Mouse (Mus musculus) urinary bladder, postnatal 14 days (tissue): ENCODE results near the gene Xpnpep2.

Experiments used
- DNase-seq: peaks from one replicate; pipeline ENCODE4 v3.0.0; 2021; ENCODE audit warnings: low spot score

Xpnpep2 gene

DNA sequence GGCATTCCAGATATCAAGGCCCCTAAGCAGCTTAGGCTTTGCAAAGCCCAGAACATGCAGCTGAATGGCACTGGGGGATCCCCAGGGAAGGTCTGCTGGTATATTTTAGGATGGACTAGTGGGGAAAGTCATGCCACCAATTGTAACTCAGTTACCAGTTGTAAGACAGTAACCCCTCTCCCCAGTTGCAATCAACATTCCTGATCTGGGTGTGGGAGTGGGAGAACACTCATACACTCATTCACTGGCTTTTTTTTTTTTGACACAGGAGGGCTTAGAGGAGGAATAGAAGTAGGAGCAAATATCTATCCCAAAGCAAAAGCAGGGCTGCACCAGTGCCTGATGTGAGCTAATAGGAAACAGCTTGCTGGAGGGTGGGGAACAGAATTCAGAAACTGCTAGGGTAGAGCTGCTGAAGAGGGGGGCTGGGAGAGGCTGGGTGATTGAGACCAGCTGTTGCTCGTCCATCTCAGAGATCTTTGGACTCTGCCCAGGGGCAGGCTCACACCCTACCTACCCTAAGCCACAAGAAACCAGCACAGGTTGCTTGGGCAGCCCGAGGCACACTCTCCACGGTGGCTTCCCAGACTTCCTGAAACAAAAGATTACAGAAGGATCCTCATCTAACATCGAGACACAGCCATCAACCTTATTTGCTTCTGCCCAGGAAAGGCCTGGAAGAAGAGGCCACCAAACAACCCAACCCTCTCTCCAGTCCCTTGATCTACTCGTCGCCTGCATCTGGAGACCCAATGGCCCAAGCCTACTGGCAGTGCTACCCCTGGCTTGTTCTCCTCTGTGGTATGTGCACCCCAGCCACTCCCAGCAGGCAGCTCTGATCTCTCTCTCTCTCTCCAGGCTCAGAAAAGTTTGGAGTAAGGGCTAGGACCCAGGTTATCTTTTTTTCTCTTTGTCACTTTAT, at the start of gene Xpnpep2:
Gene Xpnpep2 (plus strand): TSS at position 332 of the 922 bp plus-strand sequence.
- peak; percentile 5 for DNase-seq

DNA sequence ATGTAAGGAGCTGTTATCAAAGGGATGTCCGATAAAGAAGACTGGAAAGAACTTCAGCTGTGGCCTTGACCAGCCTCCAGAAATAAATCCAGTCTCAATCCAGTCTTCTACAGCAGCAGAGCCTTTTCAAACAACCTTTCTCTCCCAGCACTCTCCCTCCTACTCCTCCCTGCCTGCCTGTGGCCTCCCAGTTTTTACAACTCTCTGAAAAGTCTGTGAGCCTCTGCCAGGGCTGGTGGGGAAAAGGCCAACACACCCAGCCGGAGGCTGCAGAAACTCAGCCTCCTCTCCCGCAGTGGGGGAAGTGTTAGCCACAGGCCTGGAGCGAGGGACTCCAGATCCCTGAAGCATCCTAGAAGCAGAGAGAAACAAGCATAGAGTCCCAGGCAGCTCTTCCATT, 46.0 kb upstream of the Xpnpep2 start:
- DNase-seq, result peak; percentile 8

DNA sequence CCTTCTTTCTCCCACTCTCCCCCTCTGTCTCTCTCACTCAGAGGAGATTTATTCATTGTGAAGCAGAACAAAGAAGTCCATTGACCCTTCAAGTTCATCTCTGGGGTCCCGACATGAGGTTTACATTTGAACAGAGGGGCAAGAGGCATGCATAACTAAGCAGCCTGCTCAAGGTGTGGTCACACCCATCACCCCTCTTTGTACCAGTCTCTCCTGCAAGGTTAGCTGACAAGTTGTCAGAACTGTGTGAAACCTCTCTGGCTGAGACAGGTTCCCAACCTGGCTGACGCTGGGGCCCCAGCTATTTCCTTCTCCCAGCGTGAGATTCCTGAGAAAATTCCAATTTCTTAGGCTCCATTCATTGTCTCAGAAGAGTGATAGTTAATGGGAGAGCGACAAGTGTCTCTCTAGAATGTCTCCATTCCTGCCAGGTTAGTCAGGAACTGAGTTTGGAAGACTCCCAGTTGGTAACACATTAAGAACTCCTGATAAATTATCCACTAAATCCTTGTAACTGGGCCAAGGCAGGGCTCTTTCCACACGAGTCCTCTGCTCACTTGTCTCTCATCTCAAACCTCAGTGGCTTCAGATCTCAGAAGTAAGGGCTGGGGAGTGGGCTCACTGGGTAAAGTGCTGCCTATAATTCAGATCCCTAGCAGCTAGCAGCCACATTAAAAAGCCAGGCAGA, 44.2 kb upstream of the Xpnpep2 start:
- DNase-seq, result no peak

DNA sequence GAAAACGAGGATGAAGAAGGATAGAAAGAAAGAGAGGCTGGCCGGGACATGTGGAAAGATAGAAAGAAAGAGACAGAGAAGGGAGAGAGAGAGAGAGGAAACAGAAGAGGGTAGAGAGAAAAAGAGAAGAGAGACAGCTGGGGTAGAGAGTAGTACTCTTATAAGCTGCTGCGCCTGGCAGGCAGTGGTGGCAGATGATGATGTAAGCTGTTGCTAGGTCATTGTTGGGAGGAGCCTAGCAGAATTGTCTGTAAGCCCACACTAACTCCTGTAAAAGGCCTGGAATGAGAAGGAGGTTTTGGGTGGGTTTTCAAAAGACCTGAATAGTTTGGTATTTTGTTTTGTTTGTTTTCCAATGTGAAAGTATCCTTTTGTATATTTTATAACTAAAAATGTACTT, 41.6 kb upstream of the Xpnpep2 start:
- DNase-seq, result no peak

DNA sequence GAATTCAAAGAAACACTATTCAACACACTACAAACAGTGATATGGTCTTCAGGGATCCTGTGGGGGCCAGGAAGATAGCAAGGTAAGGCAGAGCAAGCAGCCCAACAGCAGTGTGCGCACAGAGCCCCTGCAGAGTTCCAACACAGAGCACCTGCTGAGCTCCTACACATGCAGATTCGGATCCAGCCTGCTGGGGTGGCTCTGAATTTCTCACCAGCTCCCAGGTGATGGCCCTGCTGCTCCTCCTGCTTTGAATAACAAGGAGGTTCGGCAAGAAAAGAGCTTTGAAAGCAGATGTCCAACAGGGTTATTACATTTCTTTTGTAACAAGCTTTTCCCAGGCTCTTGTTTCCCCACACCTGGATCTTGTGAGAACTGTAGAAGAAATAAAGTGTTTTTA, 36.6 kb upstream of the Xpnpep2 start:
- no peak for DNase-seq

DNA sequence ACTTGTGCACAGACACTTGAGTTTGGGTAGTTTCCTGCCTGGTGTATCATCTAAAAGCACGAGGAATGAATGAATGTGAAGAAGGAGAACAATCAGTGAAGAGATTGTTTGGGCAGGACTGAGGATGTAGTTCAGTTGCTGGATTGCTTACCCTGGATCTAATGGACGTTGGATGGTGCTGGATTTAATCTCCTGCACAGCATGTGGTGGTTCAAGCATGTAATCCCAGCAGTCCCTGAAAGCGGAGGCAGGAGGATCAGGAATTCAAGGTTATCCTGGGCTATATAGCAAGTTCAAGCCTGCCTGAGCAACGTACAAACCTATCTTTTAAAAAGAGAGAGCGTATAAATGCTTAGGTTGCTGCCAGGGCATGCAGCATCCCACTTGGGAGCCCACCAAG, 36.1 kb upstream of the Xpnpep2 start:
- DNase-seq, result no peak

DNA sequence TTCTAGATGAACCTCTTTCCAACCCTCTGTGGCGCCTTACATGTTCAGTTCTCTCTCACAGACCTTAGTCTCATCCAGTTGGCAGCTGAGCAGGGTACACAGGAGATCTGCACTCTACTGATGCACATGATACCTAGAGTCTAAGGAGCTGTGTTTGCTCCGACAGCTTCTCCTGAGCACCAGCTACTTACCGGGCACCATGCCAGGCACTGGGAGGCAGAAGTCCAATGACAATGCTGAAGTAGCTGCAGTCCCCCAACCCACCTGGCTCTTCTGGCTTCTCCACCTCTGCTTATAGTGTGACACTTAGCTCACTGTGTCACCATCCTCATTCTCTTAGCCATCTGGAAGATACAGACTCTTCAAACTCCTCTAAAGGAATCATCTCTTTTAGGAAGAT, 33.8 kb upstream of the Xpnpep2 start:
- DNase-seq, result no peak

DNA sequence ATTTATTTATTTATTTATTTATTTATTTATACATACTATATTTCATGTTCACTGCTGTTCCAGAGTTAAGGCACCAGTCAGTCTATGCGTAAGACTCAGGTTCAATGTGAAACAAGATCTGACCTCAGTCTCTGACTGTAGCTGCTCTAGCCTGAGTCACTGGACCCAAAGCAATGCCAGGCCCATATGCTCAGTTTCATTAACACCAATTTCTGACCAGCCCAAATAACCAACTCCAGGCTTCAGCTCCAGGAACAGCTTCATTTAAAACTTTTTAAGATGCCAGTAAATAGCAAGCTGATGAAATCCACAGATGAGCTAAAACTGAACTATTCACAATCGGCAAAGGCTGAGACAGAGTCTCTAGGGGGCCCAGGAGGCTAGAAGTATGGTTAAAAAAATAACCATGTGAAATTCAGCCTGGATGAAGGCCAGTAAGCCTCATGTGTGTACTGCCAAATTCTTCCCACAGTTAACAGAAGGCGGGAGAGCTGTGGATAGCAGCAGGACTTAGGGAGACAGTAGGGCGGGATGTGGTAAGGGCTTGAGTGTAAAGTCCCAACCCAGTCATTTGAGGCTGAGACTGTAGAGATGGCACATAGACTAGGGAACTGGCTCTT, 31.6 kb upstream of the Xpnpep2 start:
- DNase-seq, result no peak

DNA sequence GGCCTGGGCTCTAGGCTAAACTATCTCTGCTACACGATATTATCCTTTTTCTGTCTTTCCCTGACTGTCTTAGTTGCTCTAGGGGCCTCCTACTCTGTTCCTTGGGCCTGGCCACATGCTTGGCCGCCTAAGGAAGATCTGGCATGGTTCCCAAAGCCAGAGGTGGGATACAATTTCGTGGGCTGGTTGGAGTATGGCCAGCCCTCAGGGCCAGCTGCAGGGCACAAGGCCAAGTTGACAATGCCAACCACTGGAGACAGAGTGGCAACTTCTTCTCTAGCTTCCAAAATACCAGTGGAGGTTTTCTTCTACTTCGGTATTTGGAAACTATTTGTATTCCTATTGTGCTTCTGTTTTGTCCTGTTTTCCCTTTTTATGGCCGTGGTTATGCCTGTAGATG, 26.2 kb upstream of the Xpnpep2 start:
- DNase-seq, result no peak

DNA sequence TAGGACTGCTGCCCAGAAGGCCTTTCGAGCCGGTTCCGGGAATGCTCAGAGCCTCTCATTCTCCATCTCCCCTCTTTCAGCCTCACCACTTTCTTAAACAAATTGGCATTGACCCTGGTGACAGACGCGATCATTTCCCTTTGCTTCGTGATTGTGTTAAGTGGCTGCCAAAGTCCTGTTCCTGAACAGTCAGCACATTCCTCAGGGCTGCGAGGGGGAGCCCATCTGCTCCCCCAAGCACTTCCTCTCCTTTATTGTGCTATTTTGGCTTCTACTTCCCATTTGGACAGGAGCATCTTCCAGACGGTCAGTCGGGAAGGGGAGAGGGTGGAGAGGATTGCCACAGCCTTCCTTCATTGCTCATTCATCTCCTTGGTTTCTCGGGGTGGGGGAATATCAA, 16.4 kb upstream of the Xpnpep2 start:
- DNase-seq, result no peak

DNA sequence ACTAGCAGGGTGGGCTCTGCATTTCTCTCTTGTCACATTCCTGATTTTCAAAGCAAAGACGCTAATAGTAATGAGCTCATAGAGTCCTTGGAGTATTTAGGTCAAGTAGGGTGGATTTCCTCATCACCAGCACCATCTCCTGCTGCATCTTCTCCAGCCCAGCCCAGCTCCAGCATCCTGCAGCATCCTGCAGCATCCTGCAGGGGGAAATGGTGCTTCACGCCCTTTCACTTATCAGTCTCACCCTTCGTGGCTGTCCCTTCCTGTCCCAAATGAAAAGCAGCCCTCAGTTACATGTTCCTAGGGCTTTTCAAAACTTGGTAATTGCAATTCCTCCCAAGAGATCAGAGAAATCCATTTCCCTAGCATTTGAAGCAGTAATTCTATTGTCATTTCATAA, 15.0 kb upstream of the Xpnpep2 start:
- no peak for DNase-seq

DNA sequence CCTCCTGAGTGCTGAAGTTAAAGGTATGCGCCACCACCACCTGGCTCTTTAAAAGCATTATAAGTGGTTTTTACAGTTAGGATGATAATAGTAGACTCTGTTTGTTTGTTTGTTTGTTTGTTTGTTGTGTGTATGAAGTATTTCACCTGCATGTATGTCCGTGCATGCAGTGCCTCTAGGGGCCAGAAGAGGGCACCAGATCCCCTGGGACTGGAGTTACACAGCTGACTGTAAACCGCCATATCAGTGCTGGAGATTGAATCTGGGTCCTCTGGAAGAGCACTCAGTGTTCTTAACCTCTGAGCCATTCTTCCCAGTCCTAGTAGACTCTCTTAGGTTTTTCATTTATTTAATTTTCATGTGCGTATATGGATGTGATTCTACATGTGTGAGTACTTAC, 13.9 kb upstream of the Xpnpep2 start:
- DNase-seq, result peak; percentile 8

DNA sequence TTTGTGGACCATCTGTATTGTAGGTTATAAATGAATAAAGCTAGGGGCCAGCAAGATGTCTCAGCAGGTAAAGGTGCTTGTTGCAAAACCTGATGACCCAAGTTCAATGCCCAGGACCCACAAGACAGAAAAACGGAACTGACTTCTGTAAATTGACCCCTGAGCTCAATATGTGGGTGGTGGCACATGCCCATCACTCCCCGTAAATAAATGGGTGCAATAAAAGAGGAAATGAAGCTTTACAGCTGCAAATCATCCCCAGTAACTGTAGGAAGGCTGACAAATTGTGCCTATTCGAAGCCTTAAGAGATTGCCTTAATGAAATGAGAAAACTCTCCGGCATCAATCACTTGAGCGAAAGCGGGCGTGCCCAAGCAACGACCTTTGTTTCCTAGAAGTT, 11.9 kb upstream of the Xpnpep2 start:
- DNase-seq, result no peak

DNA sequence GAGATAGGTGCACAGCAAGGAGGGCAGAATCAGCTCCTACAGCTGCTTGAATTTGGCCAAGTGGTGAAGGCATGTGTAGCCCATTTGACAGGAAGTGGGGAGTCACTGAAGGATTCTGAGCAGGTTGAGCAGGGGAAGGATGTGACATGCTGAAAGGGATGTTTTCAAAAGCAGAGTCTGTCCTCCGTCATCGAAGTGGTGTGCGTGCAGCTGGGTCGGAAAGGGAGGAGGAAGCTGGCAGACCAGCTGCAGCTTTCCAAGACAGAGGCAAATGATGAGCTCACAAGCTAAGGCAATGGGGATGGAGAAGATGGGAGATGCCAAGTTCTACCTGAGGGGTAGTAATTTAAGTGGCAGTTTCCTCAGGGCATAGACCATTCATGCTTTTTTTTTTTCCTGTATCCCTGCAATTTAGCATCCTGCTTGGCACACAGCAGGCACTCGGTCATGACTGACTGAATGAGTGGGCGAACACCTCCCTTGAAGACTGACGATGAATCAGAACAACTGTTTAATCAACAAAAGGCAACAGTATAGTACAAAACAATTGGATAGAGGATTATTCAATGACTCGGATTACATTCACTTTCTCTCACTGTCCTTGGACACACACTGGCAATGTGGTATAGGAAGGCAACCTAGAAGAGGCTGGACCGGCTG, 9.9 kb upstream of the Xpnpep2 start:
- DNase-seq, result no peak

DNA sequence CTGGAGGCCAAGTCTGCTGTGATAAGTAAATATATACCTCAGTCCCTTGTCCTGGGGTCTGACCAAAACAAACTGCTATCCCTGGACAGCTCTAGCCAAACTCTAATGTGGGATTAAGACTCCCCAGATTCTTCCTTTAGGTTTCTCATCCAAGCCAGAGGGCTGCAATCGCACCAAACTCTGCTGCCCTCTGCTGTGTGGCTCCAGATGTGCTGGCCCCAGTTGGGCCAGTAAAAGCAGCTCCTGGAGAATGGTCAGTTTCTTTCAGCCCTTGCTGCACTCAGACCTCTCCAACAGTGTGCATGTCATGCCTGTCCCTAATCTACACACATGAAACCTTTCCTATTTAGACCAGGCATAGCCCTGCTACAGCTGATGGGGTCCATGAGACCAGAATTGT, 8.7 kb upstream of the Xpnpep2 start:
- DNase-seq, result no peak

DNA sequence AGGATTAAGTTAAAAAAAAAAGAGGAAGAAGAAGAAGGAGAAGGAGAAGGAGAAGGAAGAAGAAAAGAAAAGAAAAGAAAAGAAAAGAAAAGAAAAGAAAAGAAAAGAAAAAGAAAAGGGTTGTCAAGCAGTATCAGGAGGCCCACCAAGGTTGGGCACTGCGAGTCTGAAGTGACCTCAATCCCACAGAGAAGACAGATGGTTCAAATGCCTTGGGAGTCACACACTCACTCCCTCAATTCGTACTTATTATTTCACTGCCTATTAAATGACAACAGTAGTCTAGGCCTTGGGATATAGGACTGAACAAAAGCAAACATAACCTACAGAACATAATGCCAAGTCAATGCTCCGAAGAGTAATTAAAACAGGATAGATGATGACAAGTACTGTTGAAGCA, 5.3 kb upstream of the Xpnpep2 start:
- no peak for DNase-seq

DNA sequence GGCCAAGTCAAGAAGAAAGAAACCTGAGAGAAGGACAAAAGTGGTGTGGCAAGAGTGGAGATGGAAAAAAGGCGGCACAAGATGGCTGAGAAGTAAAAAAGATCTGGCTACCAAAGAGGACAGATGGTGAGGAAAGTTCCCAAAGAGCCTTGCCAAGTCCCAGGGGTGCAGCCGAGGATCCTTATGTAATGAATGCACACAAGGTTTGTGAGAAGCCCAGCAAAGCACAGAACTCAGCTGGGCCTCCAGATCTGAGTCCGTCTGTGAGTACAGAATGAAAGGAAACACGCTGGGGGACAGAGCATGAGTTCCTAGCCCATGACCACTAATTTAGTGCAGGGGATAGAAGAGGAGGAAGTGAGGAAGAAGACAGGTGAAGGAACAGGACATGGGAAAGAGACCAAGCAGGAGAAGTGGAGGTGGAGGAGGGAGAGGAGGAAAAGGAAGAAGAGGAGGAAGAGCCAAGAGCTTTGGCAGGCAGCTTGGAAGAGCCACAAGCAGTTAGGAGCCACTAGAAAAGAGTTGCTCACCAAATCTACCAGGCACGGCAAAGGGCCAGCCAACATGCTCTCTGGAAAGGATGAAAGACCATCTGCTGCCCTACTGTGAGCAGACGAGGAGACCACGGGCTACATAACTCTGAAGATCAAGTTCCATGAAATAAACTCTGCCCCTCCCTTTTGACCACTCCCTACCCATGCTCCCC, 3.6 kb upstream of the Xpnpep2 start:
- DNase-seq, result no peak

DNA sequence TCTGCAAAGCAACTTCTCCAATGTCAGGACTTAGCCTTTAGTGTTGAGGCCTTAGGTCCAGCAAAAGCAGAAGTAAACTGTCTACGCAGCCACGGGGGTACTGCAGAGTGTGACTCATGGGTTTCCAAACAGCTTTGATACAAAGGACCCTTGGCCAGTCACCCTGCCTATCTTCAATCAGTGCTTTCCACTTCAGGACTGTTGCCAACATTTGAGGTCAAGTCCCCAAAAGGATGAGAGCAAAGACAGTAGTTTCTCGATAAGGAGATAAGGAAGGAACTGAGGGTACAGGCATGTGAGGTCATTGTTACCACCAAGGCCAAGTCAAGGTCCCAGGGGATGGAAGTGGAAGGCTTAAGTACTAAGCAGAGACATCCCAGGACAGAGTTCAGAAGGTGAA, 2.3 kb upstream of the Xpnpep2 start:
- DNase-seq, result no peak

DNA sequence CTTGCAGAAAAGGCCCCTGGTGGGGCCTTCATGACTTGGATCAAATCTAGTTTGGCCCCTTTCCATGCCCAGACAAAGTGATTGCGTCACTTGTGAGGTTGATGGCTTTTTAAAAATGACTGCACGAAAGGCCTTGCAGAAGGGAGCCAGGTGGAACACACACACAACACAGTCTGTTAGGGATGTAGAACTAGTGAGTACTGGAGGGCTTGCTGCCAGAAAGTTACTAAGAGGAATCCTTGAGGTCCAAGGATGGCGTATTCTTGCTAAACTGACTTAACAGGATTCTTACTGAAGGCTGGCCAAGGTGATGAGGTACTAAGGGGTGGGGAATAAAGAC, 761 bp downstream of the Xpnpep2 start:
- DNase-seq, result no peak

DNA sequence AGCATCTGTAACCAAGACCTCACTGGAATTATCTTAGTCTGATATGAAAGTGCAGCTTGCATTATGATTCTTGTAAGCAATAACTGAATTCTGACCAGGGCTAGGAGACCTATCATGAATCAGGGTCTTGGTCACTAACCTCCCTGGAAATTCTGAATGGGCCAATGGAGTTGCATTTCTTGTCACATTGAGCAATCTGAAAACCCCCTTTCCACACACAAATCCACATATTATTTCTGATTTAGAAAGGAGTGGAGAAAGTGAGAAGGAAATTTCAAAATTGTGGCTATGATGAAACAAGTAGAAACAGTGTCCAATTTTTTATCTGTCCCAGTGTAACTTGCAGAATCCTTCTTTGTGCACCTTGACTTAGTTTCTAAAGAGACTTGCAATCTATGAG, 10.8 kb downstream of the Xpnpep2 start:
- no peak for DNase-seq

DNA sequence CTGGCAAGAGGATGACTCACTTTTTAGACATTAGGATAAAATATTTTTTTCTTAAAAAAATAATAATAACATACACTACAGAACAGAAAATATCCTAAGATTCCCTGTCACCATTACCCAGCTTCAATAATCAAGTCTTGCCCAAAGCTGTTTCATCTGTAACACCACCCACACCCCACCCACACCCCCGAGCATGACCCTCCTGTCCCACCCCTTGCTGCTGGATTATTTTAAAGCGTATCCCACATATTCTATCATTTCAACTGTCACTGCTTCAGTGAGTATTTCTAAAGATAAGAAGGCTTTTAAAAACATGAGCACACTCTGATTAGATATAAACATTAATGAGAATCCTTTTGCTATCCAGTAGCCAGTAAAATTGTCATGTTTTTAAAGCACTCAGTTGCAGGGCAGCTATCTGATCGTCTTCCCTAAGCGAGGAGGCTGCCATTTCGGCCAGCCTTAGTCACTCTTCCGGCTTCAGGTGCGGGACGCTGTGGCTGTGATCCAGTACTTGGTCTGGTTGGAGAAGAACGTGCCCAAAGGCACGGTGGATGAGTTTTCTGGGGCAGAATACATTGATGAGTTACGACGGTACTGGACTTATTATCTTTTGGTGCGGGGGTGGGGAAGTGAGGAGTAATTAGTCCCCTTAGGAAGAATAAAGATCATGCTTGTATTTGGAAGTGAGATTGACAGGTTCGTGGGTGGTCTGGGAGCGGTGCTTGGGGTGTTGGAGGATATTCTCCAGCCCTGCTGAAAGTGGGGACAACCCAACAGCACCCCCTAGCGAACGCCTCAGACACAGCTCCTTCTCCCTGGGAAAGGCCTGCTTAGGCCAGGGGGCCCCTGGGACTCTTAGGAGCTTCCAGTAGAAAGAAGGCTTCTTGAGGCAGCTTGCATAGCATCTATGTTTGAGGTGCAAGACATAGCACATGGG, 15.9 kb downstream of the Xpnpep2 start:
- DNase-seq, result peak; percentile 59
